Mouse (Mus musculus): ENCODE results near the gene Bricd5.
A peak's percentile ranks its signal among the peaks of the same experiment; 100 is the strongest.

The Bricd5 gene

DNA sequence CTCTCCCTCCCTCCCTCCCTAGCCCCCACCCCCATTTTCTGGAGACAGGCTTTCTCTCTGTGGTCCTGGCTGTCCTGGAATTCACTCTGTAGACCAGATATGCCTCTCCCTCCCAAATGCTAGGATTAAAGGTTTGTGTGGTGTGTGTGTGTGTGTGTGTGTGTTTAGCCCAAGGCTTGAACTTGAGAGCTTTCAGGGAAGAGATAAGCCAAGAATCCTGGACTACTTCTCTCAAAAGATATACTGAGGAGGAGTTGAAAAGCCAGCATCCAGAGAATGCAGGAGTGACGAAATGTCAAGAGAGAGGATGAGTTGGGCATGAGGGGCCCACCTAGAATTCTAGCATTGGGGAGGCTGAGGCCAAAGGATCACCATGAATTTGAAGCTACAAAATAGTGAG lies 10.8 kb upstream of the Bricd5 start:
- no peak for DNase-seq (ENCODE audit: low read depth)

DNA sequence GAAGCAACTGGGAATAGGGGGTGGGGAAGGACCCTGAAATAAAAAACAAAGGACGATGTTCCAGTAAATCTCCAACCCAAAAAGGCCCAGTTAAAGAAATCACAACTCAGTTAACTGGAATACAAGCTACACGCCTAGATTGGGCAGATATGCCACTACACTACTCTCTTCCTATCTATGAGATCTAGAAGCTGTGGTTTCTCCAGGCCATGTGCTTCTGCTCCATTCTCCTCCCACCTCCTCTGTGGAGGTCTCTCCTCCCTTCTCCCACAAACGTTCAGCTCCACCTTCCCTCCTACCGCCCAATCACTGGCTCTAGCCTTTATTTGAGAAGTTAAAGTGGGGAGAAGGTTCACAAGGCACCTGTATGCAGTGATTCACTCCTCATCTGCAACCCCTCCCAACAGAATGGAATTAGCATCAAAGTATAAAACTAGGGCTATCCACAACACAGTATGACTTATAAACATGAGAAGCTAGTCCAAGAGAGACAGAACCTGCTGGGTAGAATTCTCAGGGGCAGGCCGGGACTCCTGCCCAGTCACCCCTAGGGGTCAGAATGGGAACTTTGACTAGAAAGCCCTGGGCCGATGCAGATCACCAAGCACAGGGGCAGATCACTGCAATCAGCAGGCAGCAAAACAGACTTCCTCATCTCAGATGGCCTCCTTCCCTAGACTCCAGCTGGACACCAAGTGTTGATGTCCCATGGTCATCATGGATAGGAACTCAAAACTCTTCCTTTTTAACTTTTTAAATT lies 10.1 kb upstream of the Bricd5 start:
- peak; percentile 88 for DNase-seq (ENCODE audit: low read depth)

DNA sequence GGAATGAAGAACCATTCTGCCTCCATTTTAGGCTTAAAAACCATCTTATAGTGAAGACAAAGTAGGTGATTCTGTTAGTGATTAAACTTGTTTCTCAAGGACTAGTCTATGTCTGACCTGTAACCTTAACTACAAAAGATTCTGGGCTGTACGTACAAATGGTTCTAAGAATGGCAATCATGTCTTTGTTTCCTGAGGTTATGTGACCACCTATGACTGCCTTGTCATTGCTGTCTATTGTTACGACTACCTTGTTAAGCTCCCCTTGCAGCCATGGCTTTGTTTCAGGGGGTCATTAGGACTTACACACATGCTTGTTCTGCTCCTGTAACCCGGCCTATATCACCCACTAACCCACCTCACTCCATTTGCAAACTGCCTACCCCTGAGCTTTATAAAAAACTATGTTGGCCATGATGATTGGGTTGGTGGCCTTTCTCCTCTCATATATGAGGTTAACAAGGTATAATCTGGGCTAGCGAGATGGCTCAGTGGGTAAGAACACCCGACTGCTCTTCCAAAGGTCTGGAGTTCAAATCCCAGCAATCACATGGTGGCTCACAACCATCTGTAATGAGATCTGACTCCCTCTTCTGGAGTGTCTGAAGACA lies 4.9 kb upstream of the Bricd5 start:
- DNase-seq (ENCODE audit: low read depth), result no peak

DNA sequence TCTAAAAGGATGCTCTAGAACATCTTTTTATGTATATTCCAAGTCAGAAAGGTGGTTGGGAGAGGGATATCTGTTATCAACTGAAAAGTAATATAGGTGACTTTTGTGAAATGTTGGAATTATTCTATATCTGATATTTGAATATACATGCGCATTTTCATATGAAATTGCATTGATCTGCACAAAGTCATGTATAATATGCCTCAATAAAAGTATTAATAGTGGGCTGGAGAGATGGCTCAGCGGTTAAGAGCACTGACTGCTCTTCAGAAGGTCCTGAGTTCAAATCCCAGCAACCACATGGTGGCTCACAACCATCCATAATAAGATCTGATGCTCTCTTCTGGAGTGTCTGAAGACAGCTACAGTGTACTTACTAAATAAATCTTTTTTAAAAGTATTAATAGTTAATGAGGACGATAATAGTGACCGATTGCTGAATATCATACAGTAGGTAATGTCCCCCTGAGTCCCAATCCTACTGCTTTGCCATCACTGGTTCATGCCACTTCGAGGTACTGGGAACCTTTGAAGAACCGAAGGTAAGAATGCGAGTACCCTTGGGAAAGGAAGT lies 4.3 kb upstream of the Bricd5 start:
- DNase-seq (ENCODE audit: low read depth), result no peak

DNA sequence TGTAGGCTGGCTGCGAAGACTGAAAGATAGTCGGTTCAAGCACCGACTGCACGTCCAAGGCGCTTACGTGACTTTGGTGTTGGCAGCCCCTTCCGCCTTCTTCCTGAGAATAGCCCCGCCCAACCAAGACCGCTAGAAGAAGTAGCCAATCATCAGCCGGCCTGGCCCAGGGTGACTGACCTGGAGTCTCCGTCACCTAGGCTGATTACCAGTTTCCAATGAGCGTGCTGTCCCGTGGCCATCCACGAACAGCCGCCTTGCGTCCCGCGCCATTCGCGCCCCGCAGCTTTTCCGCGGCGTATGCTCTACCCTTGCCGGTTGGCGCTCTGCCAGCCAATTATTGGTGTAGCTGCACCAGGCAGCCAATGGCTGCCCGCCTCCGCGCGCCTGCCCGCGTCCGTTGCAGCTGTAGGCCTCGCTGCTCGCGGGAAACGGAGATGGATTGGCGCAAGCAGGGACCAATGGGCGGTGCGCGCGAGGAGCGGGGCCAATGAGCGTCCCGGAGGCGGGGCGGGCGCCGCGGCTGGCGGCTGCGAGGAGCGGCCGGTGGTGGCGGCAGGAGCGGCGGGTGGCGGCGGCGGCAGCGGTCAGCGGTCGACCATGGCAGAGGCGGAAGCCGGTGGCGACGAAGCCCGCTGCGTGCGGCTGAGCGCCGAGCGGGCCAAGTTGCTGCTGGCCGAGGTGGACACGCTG lies 3.6 kb upstream of the Bricd5 start, which contains the start of the genes E4f1 and Pgp:
Gene E4f1, minus strand, starts transcription at position 404 of the 693 bp plus-strand sequence.
Gene Pgp, plus strand, starts transcription at position 483 of the 693 bp plus-strand sequence.
- peak; percentile 99 for DNase-seq (ENCODE audit: low read depth)

DNA sequence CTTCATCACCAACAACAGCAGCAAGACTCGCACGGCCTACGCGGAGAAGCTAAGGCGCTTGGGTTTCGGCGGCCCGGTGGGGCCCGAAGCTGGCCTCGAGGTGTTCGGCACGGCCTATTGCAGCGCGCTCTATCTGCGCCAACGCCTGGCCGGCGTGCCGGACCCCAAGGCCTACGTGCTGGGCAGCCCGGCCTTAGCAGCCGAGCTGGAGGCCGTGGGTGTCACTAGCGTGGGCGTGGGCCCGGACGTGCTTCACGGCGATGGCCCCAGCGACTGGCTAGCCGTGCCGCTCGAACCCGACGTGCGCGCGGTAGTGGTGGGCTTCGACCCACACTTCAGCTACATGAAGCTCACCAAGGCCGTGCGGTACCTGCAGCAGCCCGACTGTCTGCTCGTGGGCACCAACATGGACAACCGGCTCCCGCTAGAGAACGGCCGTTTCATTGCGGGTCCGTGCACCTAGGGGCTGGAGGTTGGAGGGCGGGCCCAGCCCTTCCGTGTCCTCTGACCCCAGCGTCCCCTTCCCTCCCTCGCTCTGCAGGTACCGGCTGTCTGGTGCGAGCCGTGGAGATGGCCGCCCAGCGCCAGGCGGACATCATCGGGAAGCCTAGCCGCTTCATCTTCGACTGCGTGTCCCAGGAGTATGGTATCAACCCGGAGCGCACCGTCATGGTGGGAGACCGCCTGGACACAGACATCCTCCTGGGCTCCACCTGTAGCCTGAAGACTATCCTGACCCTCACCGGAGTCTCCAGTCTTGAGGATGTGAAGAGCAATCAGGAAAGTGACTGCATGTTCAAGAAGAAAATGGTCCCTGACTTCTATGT lies 2.8 kb upstream of the Bricd5 start:
- peak; percentile 34 for DNase-seq (ENCODE audit: low read depth)

DNA sequence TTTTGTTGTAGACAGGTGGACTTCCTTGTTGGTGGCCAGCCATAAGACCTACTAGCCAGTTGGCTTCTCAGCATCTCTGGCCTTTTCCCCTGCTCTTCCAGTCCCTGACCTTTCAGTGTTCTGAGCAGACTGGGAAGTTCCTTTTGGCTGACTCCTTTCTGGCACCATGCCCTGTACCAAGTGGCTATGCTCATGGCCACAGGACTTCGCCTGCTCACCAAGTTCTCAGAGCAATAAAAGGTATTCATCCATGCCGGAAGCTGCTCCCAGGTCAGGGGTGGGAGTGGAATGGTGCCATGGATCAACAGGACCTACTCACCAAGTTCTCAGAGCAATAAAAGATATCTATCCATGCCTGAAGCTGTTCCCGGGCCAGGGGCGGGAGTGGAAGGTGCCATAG lies 1.2 kb upstream of the Bricd5 start:
- DNase-seq (ENCODE audit: low read depth), result peak; percentile 44

DNA sequence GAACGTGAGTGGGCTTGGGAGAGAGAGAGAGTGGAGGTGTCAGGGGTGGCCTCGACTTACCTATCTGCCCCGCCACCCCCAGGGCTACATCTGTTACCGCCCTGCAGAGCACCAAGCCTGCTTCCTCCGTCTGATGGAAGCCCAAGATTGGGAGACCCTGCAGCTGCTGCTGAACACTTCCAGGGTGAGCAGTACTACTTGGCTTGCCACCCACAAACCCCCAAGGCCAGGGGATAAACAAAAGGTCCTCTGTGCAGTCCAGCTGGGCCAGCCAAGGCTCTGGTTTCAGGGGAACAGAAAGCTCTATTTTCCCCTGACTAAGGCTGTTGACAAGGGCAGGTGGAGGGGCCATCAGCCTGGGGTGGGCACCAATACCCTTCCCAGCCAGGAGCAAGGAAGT lies 873 bp downstream of the Bricd5 start:
- no peak for DNase-seq (ENCODE audit: low read depth)

DNA sequence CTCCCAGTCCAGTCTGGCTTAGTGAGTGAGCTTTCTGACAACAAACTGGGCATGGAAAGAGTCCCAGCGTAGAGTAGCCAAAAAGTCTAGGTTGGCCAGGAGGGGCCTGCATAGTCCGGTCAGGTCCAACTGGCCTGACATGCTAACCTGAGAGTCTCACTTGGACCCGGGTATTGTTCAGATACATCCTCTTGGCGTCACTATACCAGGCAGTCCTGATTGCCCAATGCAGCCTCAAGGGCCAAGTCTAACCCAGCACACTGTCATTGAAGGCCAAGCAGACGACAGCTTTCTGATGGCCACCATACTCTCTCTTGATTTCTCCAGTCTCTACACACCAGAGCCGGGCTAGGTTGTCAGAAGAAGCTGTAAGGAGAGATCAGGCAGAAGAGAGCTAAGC lies 1.9 kb downstream of the Bricd5 start:
- no peak for DNase-seq (ENCODE audit: low read depth)

DNA sequence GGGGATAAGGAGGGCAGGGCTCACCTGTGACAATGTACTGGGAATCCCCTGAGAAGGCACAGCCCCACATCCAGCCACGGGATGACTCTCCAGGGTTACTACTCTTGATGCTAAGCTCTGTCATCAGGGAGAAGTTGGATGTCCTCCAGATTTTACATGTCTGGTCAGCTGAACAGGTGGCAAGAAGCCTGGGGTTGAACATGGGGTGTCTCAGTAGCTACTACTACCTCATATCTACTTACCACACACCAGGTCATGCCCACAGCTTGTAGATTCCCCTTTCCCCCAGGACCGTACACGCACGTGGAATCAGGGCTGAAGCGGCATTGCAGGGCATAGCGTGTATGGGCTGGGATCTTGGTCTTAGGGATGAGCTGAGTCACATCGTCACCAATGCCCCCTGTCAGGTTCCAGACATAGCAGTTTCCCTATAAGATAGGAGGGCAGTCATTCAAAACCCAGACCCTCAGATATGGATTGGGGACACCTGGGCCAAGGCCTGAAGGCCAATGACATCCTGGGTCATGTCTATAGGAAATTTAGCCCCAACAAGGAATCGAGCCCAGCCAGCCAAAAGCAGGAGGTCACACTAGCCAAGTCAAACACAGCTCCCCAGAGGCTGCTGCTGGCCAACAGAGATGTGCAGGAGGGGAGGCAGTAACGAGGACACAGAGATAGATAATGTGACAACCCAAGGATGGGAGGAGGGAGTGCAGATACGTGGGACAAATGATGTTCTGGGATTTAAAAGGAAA lies 2.5 kb downstream of the Bricd5 start:
- no peak for DNase-seq (ENCODE audit: low read depth)

DNA sequence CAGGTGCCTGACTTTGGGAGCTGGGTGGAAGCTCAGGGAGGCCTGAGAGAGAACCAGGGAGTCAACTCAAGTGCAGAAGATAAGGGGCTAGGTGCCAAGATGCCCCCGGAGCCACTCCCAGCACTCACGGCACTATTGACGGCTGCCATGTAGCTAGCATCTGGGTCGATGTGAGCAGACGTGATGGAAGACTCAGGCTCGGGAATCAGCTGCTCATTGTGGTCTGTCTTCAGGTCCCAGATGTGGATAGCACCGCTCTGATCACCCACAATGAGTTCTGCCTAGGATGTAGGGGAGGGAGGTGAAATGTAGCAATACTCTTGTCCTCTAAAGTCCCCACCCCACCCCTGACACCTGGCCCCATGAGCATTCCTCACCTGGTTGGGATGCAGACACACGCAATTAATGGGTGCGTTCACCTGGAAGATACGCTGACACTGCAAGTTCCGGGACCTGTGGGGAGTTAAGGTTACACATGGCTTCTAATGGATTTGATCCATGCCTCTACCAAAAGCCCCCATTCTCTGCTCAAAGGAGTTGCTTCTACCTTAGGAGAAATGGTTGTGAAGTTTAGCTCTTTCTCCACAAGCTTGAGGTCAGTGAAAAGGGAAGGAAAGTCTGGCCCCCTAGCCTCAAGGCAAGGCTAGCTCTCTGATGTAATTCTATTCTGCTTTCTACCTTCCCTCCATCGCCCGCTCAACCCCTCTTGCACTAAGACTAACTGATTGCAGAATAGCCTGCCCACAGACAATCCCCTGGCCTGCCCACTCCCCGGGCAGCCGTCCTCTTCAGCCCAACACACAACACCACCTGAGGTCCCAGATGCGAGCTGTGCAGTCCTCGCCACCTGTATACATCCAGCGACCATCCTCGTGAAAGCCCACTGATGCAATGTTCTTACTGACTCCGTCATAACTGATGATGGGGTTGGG lies 3.6 kb downstream of the Bricd5 start:
- DNase-seq (ENCODE audit: low read depth), result peak; percentile 39

DNA sequence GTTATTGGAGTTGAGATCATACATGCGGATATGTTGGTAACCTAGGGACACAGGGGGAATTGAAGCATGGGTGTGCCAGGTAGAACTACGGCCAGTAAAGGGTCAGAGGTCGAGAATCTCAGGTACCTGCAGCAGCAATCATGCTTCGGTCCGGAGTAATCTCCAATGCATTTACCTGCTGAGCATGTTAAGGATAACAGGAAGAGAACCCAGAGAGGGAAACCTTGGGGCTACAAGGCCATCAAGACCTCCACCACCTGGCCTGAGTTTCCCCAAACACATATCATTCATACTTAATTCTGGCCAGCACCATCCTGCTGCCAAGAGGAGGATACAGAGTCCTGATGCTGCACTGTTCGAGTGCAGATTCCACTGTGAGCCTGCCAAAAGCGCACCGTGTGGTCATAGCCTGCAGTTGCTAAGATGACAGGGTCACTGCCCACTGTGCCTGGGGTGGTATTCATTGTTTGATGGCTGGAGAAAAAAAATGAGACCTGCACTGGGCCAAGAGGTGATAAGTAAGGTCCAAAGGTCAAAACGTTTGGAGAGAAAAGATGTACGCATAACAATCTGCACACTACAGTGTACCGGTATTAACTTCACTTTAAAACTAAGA lies 4.4 kb downstream of the Bricd5 start:
- no peak for DNase-seq (ENCODE audit: low read depth)

DNA sequence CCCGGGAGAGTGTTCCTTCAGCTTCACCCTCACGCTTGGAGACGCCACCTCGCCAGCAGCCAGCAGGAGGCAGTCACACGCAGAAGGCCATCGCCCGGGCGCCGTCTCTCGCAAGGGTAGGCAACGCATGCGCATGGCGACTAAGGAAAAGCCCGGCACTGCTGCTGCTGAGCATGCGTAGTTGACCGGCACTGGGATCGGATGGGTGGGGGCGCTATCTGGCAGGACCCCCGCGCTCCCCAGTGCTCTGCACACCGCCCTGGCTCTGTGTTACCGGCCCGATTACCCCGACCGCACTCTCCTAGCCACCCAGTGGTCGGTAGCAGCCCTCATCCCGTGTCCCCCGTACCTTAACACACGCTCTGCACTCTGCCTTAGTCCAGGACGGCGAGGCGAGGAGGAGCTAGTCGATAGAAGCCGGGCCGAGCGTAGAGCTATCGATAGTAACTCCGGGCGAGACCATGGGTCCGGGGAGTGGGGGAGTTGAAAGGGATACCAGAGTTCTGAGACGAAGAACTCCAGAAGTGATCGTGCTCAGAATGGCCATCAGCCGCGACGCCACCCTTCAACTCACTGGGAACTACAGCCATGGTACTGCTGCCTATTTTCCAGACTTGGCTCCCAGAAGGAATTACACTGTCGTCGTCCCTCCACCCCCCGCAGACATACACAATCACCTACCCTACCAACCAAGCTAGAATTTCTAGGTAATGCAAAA lies 5.1 kb downstream of the Bricd5 start, which contains the start of gene Mlst8:
Gene Mlst8, minus strand, starts transcription at position 416 of the 718 bp plus-strand sequence.
- DNase-seq (ENCODE audit: low read depth), result peak; percentile 96

DNA sequence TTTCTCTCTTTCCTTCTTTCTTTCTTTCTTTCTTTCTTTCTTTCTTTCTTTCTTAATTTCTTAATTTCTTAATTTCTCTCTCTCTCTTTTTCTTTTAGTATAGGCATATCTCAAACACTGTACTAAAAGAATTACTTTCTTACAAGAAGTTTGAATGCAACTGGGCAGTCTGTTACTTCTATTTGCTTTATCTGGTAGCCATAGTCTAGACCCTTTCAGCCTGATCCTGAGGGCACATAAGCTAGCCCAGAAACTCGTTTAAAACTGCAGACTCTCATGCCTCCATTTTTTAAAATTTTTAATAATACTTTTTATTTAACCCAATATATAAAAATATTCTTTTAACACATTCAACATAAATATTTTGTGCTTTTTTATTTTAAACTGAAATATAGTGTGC lies 5.7 kb downstream of the Bricd5 start:
- no peak for DNase-seq (ENCODE audit: low read depth)

DNA sequence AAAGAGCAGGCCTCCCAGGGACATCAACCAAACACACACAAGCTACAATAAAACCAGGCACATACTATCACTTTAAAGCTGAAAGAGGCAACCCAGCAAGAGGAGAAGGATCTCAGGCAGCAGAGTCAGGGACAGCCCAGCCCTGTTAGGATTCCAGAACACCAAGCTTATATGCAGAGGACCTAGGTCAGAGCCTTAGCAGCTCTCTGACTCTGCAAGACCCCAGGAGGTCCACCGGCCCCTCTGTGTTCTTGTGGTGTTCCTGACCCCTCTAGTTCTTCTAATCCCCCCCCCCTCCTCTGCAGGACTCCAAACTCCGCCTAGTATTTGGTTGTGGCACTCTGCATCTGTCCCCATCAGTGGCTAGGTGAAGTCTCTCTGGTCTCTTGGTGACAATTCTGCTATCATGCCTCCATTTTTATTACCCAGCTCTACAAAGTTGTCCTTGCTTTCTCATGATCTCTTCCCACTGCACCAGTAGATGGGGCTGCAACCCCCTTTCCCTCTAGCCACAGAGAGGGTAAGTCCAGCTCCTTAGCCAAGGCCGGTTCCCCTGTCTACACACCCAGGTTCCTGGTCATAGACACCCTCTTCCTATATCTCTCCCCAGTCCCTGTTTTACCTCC lies 6.6 kb downstream of the Bricd5 start:
- DNase-seq (ENCODE audit: low read depth), result peak; percentile 76

DNA sequence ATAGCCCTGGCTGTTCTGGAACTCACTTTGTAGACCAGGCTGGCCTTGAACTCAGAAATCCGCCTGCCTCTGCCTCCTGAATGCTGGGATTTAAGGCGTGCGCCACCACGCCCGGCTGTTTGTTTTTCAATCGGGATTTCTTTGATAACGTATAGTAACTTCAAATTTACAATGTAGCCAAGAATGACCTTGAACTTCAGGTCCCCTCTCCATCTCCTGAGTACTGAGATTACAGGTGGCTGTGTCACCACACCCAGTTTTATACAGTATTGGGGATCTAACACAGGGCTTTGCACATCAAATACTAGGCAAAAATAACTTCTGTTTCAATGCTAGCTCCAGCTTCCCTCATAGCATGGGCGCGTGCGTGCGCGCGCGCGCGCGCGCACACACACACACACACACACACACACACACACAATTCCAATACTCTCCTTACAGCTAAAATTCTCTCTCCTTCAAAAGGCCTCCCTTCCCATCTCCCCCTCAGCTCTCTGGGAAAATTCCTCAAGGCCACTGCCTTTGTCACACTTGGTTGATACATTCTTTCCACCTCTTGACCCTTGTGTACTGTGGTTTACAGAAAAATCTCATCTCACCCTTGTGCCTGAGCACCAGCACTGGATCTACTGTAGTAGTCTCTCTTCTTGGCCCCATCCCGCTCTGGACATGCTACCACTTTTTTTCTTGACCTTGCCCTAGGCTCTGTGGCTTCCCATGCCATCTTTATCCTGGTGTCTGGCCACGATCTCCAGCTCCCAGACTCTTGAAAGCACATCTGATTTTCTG lies 7.5 kb downstream of the Bricd5 start:
- DNase-seq (ENCODE audit: low read depth), result no peak

DNA sequence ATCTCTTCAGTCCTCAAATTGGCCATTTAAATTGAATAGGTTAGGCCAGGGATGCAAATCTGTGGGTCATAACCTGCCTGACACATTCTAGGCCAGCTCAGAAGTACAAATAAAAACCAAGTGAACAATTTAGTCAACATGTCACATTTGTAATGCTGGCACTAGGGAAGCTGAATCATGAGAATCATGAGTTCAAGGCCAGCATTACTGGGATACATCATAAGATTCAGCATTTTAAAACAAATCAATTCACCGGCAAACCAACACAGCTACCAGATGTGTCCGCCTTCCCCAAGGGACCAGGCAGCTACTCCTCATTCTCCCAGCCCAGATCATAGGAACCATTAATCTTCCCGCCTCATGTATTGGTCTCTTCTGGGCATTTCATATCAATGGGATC lies 9.8 kb downstream of the Bricd5 start:
- no peak for DNase-seq (ENCODE audit: low read depth)

All from 416B (cell line).